Mouse (Mus musculus): ENCODE measurements around the gene Sqor. TPM values are rescaled to one million over a fixed set of nuclear protein-coding genes. Genes with fewer than 3 reads are reported as not detected.

The Sqor gene
- polyA plus RNA-seq, 1 experiment from 2014 or later = 3.2 TPM

DNA sequence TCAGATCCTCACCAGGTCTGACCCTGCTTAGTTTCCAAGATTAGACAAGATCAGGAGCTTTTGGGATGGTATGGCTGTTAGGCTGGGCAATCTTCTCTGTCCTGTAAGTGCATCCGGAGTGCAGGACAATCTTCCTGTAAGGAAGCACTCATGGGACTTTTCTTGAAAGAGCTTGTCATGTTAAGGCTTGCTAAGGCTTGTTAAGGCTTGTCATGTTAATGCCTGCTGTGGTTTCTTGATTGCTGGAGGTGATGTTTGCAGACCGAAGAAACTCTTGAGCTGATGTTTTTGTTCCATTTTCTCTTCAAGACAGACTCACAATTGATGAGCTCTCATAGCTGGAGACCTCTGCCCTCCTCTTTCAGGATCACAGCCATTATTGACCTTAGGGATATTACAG lies 21.1 kb downstream of the Sqor start:
- no peak overlapping the region for H3K4me2 ChIP-seq
- H3K36me3 ChIP-seq = no peaks in the 10 kb centered on the region
- H3K4me1 ChIP-seq = no peaks in the 10 kb centered on the region
- no peaks in the 10 kb centered on the region for H3K27me3 ChIP-seq (replicated peaks)
- H3K4me3 ChIP-seq (replicated peaks) = no peak overlapping the region
- H3K9me3 ChIP-seq (replicated peaks) = no peaks in the 10 kb centered on the region
- no peak overlapping the region for H3K9ac ChIP-seq (replicated peaks)
- no peak overlapping the region for H3K27ac ChIP-seq (replicated peaks)
- ATAC-seq (ENCODE audit: low FRiP score) = no peak
- WGBS = 91% methylated on average over 2 of the region's 2 CpGs

DNA sequence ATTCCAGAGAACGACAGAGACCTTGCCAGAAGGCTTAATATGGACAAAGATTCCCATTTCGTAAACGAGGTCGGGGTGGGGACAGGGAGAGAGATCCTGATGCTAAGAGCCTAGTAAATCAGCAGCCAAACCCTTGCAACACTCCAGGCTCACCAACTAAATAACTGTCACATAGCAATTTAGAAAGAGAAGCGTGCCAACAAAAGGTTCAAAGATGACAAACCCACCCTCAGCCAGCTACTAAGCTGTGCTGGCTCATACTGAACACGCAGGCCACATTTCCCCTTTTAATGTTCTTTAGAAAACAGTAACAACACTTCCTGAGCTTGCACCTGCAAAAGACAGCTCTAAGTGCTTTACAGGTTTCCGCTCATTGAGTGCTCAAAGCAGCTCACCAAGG lies 24.3 kb downstream of the Sqor start:
- 83% methylated on average over 7 of the region's 7 CpGs for WGBS
- Histone ChIP-seq H3K4me3 (replicated peaks) (no peak overlapping the region), H3K27ac (replicated peaks) (no peak overlapping the region), H3K4me2 (no peak overlapping the region), H3K9ac (replicated peaks) (no peak overlapping the region), H3K9me3 (replicated peaks) (no peaks in the 10 kb centered on the region), H3K36me3 (no peaks in the 10 kb centered on the region), H3K27me3 (replicated peaks) (no peaks in the 10 kb centered on the region), H3K4me1 (no peaks in the 10 kb centered on the region)
- no peak for ATAC-seq (ENCODE audit: low FRiP score)

DNA sequence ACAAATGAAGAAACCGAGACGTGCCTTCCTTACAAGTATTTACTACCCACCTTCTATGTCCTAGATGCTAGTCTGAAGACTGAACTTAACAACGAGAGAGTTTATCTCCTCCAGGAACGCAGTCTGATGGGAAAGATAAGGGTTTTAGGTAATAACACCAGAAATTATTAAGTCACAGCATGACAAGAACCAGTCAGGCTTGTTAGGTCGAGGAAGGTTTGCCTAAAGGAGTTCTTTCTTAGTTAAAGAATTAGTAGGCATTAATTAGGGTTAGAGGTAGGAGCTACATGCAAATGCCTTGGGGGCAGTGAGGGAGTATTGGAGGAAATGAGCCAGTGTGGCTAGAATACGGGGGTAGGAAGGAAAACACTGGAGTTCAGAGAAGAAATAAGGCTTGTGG lies 24.7 kb downstream of the Sqor start:
- no peaks in the 10 kb centered on the region for H3K27me3 ChIP-seq (replicated peaks)
- WGBS = 74% methylated on average over 6 of the region's 6 CpGs

DNA sequence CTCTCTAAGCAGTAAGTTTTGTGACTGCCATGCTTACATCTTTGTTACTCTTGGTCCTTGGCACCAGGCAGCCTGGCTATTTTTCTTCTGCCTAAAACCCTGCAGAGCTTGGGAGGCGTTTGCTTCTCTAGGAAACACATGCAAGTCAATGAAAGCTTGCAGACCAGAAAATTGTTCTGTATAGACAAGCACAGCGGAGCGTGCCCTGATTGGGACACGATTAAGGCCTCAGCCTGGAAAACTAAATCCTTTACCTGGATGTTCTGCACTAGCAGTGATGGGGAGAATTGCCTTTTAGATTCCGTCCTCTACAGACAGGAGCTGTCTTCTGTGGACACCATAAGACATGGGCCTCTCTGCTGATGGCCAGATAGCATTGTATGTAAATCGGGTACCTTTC lies 39.4 kb downstream of the Sqor start:
- no peaks in the 10 kb centered on the region for H3K36me3 ChIP-seq
- no peaks in the 10 kb centered on the region for H3K9me3 ChIP-seq (replicated peaks)
- H3K9ac ChIP-seq (replicated peaks) = no peak overlapping the region
- 71% methylated on average over 6 of the region's 6 CpGs for WGBS
- no peak overlapping the region for H3K4me3 ChIP-seq (replicated peaks)
- H3K4me2 ChIP-seq = no peak overlapping the region
- no peaks in the 10 kb centered on the region for H3K27me3 ChIP-seq (replicated peaks)
- no peak overlapping the region for H3K27ac ChIP-seq (replicated peaks)
- no peaks in the 10 kb centered on the region for H3K4me1 ChIP-seq
- ATAC-seq (ENCODE audit: low FRiP score) = no peak

More for the DNA sequence above, 24.7 kb downstream of the Sqor start:
- Histone ChIP-seq H3K9ac (replicated peaks) (no peak overlapping the region), H3K36me3 (no peaks in the 10 kb centered on the region), H3K4me3 (replicated peaks) (no peak overlapping the region), H3K9me3 (replicated peaks) (no peaks in the 10 kb centered on the region), H3K27ac (replicated peaks) (no peak overlapping the region), H3K4me2 (no peak overlapping the region), H3K4me1 (no peaks in the 10 kb centered on the region)
- no peak for ATAC-seq (ENCODE audit: low FRiP score)

DNA sequence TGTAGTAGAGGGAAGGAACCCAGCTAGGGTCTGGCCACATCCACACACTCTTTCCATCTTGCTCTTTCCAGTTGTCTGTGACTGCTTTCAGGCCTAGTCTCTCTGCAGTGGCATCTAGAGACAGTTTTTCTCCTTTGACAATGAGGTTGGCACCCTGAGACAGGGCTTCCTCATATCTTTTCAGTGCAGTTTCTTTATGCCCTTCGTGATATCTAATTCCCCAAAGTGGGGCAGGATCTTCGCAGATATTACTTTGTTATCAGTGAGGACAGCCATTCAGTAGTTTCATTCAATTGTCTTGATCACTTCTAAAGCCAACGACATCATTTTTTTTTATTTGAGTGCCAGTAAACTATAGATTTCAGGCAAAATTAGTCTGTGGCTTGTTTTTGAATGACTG lies 41.0 kb downstream of the Sqor start:
- H3K36me3 ChIP-seq = no peaks in the 10 kb centered on the region
- no peak overlapping the region for H3K9ac ChIP-seq (replicated peaks)
- H3K4me2 ChIP-seq = no peak overlapping the region
- no peak overlapping the region for H3K4me3 ChIP-seq (replicated peaks)
- ATAC-seq (ENCODE audit: low FRiP score) = no peak
- no peaks in the 10 kb centered on the region for H3K9me3 ChIP-seq (replicated peaks)
- WGBS = 88% methylated on average over 3 of the region's 3 CpGs
- H3K27me3 ChIP-seq (replicated peaks) = no peaks in the 10 kb centered on the region
- no peaks in the 10 kb centered on the region for H3K4me1 ChIP-seq
- no peak overlapping the region for H3K27ac ChIP-seq (replicated peaks)

DNA sequence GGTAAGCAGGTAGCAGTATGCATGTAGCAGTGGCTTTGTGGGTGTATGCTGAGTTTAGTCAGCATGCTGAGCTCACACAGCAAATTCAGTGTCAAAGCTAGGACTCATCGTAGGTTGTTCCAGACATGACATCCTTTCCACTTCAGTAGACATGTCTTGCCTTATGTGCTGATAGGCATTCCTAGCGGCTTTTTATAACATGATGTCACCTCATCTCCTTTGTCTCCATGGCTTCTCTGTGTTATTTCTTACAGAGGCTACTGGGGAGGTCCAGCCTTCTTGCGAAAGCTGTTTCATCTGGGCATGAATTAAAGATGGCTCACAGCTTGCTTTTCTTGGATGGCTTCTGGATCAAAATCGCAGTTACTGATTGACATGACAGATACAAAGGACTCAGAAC lies 44.0 kb downstream of the Sqor start:
- 94% methylated on average over 4 of the region's 4 CpGs for WGBS
- H3K9ac ChIP-seq (replicated peaks) = no peak overlapping the region
- H3K4me1 ChIP-seq = no peaks in the 10 kb centered on the region
- H3K9me3 ChIP-seq (replicated peaks) = no peaks in the 10 kb centered on the region
- no peak for ATAC-seq (ENCODE audit: low FRiP score)
- H3K27ac ChIP-seq (replicated peaks) = no peak overlapping the region
- no peak overlapping the region for H3K4me2 ChIP-seq
- H3K4me3 ChIP-seq (replicated peaks) = no peak overlapping the region
- H3K36me3 ChIP-seq = no peaks in the 10 kb centered on the region
- H3K27me3 ChIP-seq (replicated peaks) = no peaks in the 10 kb centered on the region

DNA sequence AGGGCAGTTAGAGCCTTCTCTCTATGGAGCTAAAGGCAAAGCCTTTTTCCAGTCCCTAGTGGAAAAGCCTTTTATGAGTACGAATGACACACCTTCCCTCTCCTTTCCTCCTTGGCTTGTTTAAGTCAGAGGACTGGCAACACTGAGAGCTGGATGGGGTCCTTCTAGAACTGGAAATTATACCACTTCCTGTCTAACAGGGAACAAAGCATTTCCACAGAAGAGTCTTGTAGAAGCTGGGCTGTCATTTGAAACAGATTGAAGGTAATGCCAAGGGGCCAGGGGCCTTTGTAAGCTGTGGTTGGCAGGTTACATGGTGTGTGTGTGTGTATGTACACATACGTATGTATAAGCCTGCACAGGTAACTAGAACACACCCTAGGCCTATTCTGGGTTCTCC lies 51.9 kb downstream of the Sqor start:
- no peak overlapping the region for H3K9ac ChIP-seq (replicated peaks)
- no peaks in the 10 kb centered on the region for H3K9me3 ChIP-seq (replicated peaks)
- no peaks in the 10 kb centered on the region for H3K36me3 ChIP-seq
- 94% methylated on average over 2 of the region's 2 CpGs for WGBS
- no peaks in the 10 kb centered on the region for H3K4me1 ChIP-seq
- no peaks in the 10 kb centered on the region for H3K27me3 ChIP-seq (replicated peaks)
- H3K4me3 ChIP-seq (replicated peaks) = no peak overlapping the region
- no peak overlapping the region for H3K27ac ChIP-seq (replicated peaks)
- no peak overlapping the region for H3K4me2 ChIP-seq
- ATAC-seq (ENCODE audit: low FRiP score) = no peak

DNA sequence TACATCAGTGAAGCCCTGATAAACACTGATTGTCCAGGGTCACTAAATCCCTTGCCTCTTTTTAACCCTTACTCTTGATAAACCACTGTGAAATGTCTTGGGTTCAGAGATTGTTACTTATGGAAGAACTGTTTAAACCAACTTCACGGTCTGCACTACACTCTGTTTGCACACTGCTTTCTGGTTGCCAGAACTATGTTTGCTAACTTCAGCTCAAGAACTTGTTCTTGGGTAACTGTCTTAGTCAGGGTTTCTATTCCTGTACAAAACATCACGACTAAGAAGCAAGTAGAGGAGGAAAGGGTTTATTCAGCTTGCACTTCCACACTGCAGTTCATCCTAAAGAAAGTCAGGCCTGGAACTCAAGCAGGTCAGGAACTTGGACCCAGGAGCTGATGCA lies 56.2 kb downstream of the Sqor start:
- WGBS = 77% methylated on average over 2 of the region's 2 CpGs
- Histone ChIP-seq H3K9ac (replicated peaks) (no peak overlapping the region), H3K36me3 (no peaks in the 10 kb centered on the region), H3K4me3 (replicated peaks) (no peak overlapping the region), H3K27ac (replicated peaks) (no peak overlapping the region), H3K9me3 (replicated peaks) (no peaks in the 10 kb centered on the region), H3K4me1 (peaks cover 11% of the 10 kb centered on the region), H3K27me3 (replicated peaks) (no peaks in the 10 kb centered on the region), H3K4me2 (no peak overlapping the region)
- ATAC-seq (ENCODE audit: low FRiP score) = no peak

DNA sequence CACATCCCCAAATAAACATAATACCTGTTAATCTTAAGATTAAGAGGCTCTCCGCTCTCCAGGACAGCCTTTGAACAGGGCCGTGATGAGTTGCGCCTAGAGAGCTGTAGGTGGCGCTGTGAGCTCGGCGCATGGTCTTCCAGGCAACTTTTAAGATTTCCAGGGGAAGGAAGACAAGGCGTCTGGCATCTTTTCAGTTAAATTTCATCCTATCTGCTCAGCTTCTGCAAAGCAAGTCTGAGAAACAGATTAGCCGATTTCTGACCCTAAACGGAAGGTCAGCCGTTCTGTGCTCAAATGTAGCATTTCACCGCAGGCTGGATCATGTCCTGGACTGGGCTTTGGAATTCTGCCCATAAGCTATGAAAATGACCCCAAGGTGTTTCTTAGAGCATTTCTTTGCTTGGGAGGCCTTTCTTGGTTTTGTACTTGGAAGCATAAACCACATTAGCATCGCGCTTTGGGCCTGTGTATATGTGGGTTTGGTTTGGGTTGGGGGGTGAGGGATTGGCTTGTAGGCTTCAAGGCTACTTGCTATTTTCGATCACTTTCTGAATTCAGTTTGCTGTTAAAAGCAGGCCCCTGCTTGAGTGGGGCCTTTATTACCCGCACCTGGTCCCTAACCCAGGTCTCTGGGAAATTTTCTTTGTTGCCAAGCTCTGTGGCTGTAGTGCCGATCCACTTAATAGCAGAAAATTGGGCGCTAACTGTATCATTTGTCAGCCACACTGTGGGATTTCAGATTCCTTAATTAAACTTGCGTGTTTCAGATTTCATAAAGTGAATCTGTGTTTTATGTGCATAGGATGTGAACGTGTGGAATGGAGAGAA lies 60.6 kb downstream of the Sqor start:
- WGBS = 32% methylated on average over 19 of the region's 19 CpGs
- H3K9ac ChIP-seq (replicated peaks) = no peak overlapping the region
- peaks cover 11% of the 10 kb centered on the region for H3K4me1 ChIP-seq
- peak; percentile 85 for ATAC-seq (ENCODE audit: low FRiP score)
- H3K4me2 ChIP-seq = peak overlapping the region; percentile 38
- H3K36me3 ChIP-seq = no peaks in the 10 kb centered on the region
- H3K27ac ChIP-seq (replicated peaks) = peak overlapping the region; percentile 72
- no peaks in the 10 kb centered on the region for H3K27me3 ChIP-seq (replicated peaks)
- no peaks in the 10 kb centered on the region for H3K9me3 ChIP-seq (replicated peaks)
- H3K4me3 ChIP-seq (replicated peaks) = no peak overlapping the region

DNA sequence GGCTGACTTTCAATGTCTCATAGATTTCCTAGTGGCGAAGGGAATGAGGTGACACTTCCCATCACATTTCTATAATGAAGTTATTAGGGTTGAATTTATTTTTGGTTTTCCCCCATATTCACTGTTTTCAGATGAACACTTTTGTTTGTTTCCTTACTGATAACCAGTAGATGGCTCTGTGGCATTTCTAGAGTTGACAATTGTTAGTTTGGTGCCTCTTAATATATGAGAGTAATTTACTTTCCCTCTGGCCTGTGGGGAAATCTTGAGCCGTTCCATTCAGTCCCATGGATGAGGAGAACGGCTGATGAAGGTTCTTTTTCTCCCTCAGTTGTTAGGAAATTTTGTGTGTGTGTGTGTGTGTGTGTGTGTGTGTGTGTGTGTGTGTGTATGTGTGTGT lies 61.3 kb downstream of the Sqor start:
- H3K9me3 ChIP-seq (replicated peaks) = no peaks in the 10 kb centered on the region
- H3K4me2 ChIP-seq = no peak overlapping the region
- H3K36me3 ChIP-seq = no peaks in the 10 kb centered on the region
- peak overlapping the region; percentile 72; the same call in 1 of the 2 replicates for H3K27ac ChIP-seq (replicated peaks)
- no peaks in the 10 kb centered on the region for H3K27me3 ChIP-seq (replicated peaks)
- ATAC-seq (ENCODE audit: low FRiP score) = peak; percentile 86
- H3K4me1 ChIP-seq = peaks cover 11% of the 10 kb centered on the region
- H3K4me3 ChIP-seq (replicated peaks) = no peak overlapping the region
- H3K9ac ChIP-seq (replicated peaks) = no peak overlapping the region
- WGBS = 33% methylated on average over 3 of the region's 3 CpGs

DNA sequence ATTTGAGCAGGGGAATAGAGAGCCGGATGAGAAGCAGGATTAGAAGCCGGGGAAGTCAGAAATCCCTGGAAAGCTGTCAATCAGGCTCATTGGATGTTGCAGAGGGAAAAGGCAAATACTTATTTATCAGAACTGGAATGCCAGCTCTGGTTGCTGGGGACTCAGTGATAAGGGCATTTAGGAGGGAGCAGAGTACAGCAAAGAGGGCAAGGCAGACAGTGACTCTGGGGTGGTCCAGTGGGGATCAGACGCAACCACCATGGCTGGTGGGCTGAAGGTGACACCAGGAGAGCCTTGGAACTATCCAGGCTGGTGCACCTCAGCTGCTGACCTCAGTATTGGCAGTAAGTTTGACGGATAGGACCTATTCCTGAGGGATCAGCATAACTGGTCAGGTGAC lies 89.6 kb downstream of the Sqor start:
- H3K27ac ChIP-seq (replicated peaks) = no peak overlapping the region
- no peak overlapping the region for H3K4me3 ChIP-seq (replicated peaks)
- no peak for ATAC-seq (ENCODE audit: low FRiP score)
- H3K9me3 ChIP-seq (replicated peaks) = no peaks in the 10 kb centered on the region
- no peaks in the 10 kb centered on the region for H3K4me1 ChIP-seq
- no peak overlapping the region for H3K4me2 ChIP-seq
- WGBS = 75% methylated on average over 4 of the region's 4 CpGs
- no peak overlapping the region for H3K9ac ChIP-seq (replicated peaks)
- H3K36me3 ChIP-seq = no peaks in the 10 kb centered on the region
- no peaks in the 10 kb centered on the region for H3K27me3 ChIP-seq (replicated peaks)

DNA sequence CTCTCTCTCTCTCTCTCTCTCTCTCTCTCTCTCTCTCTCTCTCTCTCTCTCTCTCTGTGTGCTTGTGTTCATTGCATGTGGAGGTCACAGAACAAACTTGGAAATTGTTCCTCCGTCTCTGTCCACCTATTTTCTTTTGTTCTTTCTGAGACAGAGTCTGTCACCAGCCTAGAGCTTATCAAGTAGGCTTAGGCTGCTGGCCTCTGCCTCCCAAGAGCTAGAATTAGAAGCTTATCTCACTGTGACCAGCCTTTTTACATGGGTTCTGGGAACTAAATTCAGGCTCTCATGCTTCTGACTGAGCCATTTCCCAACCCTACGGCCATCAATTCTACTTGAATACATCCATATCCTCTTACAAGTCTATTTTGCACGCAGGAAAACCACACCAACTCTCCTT lies 90.3 kb downstream of the Sqor start:
- WGBS = 89% methylated on average over 3 of the region's 3 CpGs
- ATAC-seq (ENCODE audit: low FRiP score) = no peak
- no peak overlapping the region for H3K27ac ChIP-seq (replicated peaks)
- H3K9me3 ChIP-seq (replicated peaks) = no peaks in the 10 kb centered on the region
- H3K4me2 ChIP-seq = no peak overlapping the region
- no peaks in the 10 kb centered on the region for H3K4me1 ChIP-seq
- H3K27me3 ChIP-seq (replicated peaks) = no peaks in the 10 kb centered on the region
- no peak overlapping the region for H3K9ac ChIP-seq (replicated peaks)
- no peaks in the 10 kb centered on the region for H3K36me3 ChIP-seq
- H3K4me3 ChIP-seq (replicated peaks) = no peak overlapping the region

Data from neural tube, embryonic 15.5 days (tissue).